Mouse (Mus musculus): ENCODE measurements around the gene Foxb2. TPM values are rescaled to one million over a fixed set of nuclear protein-coding genes. Genes with fewer than 3 reads are reported as not detected.
"Not testable (repeated sequence)": the region's sequence is repeated elsewhere in the genome, so short reads cannot be mapped to it uniquely, and the experiment has no call there.

Foxb2 gene
- polyA plus RNA-seq, 1 experiment from 2014 or later = not detected

DNA sequence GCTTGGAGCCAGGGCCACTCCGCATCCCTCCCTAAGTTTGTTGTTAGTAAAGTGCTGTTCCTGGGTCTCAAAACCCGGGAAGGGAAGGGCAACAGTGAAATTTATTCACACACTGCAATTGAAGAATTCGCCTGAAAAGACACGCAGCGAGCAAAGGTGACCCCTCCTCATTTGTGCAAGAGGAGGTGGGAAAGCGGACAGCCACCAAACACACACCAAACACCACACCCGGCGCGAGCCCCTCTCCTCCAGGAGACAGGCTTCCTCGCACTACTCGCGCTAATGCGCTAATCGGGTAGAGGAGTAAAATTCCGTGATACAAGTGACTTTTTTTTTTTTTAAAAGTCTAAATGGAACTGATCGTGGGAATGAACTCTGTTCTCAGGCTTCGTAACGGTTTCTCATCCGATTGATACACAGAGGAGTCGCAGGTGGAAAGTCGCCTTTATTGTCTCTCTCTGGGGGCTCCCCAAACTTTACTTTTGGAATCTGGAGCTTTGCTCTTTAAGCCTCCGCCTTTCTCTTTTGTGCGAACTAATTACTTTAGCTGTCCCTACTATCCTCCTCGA lies 2.3 kb downstream of the Foxb2 start:
- H3K4me3 ChIP-seq (replicated peaks) = 0 out of 2 replicates have a peak overlapping the region, but pooled peaks have one; percentile 0
- no peaks in the 10 kb centered on the region for H3K36me3 ChIP-seq

DNA sequence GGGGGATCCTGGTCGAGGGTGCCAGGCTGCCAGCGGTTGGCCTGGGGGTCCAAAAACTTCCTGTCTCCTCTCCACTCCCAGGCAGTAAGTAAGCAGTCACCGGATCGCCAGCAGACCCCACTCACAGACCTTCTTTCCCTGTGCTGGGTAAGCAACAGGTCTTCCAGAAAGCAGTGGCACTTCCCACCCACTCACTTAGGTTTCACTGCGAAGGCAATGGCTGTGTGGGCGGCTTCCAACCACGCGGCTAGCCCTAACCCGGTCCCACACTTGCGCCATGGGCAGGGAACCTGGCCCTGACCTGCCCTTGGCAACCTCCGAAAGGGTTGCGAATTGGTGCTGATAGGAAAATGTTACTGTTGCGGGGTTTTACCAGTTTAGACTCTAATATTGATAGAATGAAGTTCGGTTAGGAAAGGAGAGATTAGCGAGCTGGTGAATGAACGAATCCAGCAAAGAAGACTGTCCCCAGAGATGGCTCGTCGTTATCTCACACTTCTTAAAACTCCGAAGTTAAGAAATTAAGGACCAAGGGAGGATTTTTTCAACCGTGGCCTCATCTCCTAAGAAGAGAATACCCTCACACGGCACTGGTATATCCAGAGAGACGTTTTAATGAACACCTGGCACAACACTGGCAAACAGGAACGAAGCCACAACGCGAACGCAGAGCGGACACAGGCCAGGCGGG lies 3.0 kb downstream of the Foxb2 start:
- no peak for ATAC-seq (ENCODE audit: low read depth)
- Histone ChIP-seq H3K4me3 (replicated peaks) (no peak overlapping the region), H3K4me1 (replicated peaks) (peaks cover 17% of the 10 kb centered on the region), H3K36me3 (no peaks in the 10 kb centered on the region), H3K9me3 (replicated peaks) (no peaks in the 10 kb centered on the region), H3K9ac (no peak overlapping the region), H3K4me2 (no peak overlapping the region), H3K27ac (no peak overlapping the region), H3K27me3 (peaks cover 85% of the 10 kb centered on the region)
- DNase-seq = no peak
- WGBS (ENCODE audit: insufficient replicate concordance) = 2% methylated on average over 28 of the region's 28 CpGs

More for the DNA sequence above, 2.3 kb downstream of the Foxb2 start:
- WGBS (ENCODE audit: insufficient replicate concordance) = 2% methylated on average over 24 of the region's 24 CpGs
- DNase-seq (no peak), ATAC-seq (ENCODE audit: low read depth) (no peak)
- Histone ChIP-seq H3K9me3 (replicated peaks) (no peaks in the 10 kb centered on the region), H3K27ac (no peak overlapping the region), H3K9ac (no peak overlapping the region), H3K4me2 (no peak overlapping the region), H3K27me3 (peaks cover 91% of the 10 kb centered on the region), H3K4me1 (replicated peaks) (peaks cover 17% of the 10 kb centered on the region)

DNA sequence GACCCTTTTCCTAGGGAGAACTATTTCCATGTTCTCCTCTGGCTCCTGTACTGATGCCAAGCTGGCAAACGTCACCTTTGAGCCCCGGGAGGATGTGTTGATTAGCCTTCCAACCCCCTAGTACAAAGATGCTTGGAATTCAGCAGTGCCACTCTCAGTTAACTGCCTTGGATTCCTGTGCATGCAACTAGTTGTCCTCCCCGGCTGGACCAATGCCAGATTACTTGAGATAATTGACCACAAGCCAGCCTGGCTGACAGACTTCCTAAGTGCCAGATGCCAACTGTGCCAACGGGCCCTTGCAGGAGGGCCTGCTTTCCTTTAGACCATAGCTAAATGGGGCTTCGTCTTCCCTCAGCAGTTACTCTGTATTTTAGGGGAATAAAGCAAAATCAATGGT lies 5.1 kb downstream of the Foxb2 start:
- Histone ChIP-seq H3K9ac (no peak overlapping the region), H3K9me3 (replicated peaks) (no peaks in the 10 kb centered on the region), H3K4me3 (replicated peaks) (no peak overlapping the region), H3K4me2 (no peak overlapping the region), H3K4me1 (replicated peaks) (peaks cover 10% of the 10 kb centered on the region), H3K27ac (no peak overlapping the region), H3K27me3 (peaks cover 64% of the 10 kb centered on the region), H3K36me3 (no peaks in the 10 kb centered on the region)
- WGBS (ENCODE audit: insufficient replicate concordance) = 29% methylated on average over 5 of the region's 5 CpGs
- ATAC-seq (ENCODE audit: low read depth) = no peak
- no peak for DNase-seq

DNA sequence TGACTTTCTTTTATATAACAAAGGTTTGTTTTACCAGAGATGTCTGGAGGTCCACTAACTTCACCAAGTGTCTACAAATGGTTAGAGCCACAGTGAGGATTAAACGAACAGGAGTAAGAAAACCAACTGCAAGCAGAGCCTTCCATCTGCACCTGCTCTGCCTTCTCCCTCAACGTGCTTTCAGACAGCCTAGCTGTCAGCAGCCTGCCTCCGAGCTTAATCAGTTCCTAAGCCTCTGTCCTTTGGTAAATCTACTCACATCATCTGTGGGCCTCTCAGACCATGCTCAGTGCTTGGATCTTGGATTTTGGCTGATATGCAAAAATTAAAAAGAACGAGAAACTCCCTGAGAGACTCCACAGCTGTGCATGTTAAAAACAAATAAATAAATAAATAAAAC lies 15.0 kb downstream of the Foxb2 start:
- no peak overlapping the region for H3K9ac ChIP-seq
- no peaks in the 10 kb centered on the region for H3K4me1 ChIP-seq (replicated peaks)
- no peak overlapping the region for H3K4me2 ChIP-seq
- H3K9me3 ChIP-seq (replicated peaks) = no peaks in the 10 kb centered on the region
- no peak for DNase-seq
- no peak for ATAC-seq (ENCODE audit: low read depth)
- H3K27ac ChIP-seq = no peak overlapping the region
- no peaks in the 10 kb centered on the region for H3K36me3 ChIP-seq
- H3K4me3 ChIP-seq (replicated peaks) = no peak overlapping the region
- 0 out of 2 replicates have a peak, but pooled peaks cover 5% of the 10 kb centered on the region for H3K27me3 ChIP-seq
- WGBS (ENCODE audit: insufficient replicate concordance) = 39% methylated on average over 4 of the region's 4 CpGs

DNA sequence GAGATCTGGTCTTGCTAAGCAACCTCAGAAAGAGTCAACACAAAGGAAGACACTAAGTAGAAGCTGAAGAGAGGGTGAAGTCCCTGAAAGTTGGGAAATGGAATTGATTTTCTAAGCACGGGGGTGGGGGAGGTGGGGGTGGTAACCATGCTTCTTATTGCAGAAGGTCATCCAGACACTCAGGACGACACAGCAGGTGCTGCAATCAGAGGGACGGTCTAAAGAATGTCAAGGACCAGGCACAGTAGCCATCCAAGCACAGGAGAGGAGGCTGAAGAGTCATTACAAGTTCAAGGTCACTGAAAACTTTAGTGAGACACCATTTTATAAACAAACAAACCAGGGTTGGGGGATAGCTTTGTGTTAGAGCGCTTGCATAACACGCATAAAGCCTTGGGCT lies 16.9 kb downstream of the Foxb2 start:
- Histone ChIP-seq H3K4me2 (no peak overlapping the region), H3K27me3 (no peaks in the 10 kb centered on the region), H3K9ac (no peak overlapping the region), H3K4me3 (replicated peaks) (no peak overlapping the region), H3K9me3 (replicated peaks) (no peaks in the 10 kb centered on the region), H3K36me3 (no peaks in the 10 kb centered on the region), H3K4me1 (replicated peaks) (no peaks in the 10 kb centered on the region), H3K27ac (no peak overlapping the region)
- ATAC-seq (ENCODE audit: low read depth) (no peak), DNase-seq (no peak)
- 62% methylated on average over 5 of the region's 5 CpGs for WGBS (ENCODE audit: insufficient replicate concordance)

DNA sequence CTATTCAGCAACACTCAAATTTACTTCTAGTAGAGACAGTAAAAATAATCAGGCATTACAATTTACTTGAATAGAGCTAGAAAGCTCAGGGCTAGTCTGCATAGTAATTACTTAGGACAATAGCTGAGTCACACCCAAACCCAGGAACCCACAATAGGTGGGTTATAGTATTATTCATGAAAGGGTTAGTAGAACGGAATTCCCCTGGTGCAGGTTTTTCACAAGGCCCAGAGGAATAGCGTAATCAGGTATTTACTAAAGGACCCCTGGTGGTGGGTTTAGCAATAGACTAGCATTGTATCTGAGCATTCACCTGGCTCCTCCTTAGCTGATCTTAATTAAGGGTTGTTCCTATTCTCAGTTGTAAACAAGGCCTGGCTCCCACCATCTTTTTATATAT lies 29.5 kb downstream of the Foxb2 start:
- H3K4me2 ChIP-seq; H3K9ac ChIP-seq; H3K4me1 ChIP-seq (replicated peaks); H3K9me3 ChIP-seq (replicated peaks); H3K27ac ChIP-seq; H3K36me3 ChIP-seq; DNase-seq; H3K27me3 ChIP-seq; H3K4me3 ChIP-seq (replicated peaks); ATAC-seq (ENCODE audit: low read depth): not testable (repeated sequence)
- 75% methylated on average over 2 of the region's 2 CpGs for WGBS (ENCODE audit: insufficient replicate concordance)

DNA sequence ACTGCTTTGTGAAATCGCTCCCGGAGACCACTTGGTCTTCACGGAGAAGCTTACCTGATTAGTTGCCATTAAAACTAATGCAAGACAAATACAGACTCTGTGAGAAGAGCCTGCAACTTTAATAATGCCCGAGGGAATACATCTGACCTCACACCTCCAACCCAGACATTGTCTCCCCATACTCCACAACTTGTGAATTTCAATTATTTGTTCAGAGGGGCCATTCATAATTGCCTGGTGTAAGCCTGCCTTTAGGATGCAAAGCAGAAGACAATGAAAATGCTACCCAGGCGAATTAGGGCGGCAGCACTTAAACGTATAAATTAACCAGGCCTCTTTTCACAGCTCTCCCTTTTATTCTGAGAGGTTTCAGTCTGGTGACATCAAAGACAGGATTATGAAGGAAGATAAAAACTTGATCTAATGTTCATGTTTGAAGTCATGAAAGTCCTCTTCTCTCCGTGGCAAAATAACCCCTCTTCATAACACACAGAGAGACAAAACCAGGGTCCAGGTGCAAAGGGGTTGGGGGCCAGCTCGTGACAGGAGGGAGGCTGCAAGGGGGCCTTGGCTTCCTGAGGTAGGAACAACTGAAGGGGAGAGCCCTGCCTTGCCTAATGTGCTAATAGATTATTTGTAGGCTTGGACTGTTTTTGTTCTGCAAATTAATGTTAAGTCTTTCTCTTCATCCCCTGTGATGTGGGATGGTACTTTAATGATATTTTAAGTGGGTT lies 31.9 kb downstream of the Foxb2 start:
- no peaks in the 10 kb centered on the region for H3K9me3 ChIP-seq (replicated peaks)
- DNase-seq (no peak), ATAC-seq (ENCODE audit: low read depth) (no peak)
- no peaks in the 10 kb centered on the region for H3K27me3 ChIP-seq
- H3K36me3 ChIP-seq = no peaks in the 10 kb centered on the region
- H3K9ac ChIP-seq = no peak overlapping the region
- H3K4me3 ChIP-seq (replicated peaks) = no peak overlapping the region
- H3K4me1 ChIP-seq (replicated peaks) = no peaks in the 10 kb centered on the region
- 48% methylated on average over 9 of the region's 9 CpGs for WGBS (ENCODE audit: insufficient replicate concordance)
- H3K4me2 ChIP-seq = no peak overlapping the region
- H3K27ac ChIP-seq = no peak overlapping the region

DNA sequence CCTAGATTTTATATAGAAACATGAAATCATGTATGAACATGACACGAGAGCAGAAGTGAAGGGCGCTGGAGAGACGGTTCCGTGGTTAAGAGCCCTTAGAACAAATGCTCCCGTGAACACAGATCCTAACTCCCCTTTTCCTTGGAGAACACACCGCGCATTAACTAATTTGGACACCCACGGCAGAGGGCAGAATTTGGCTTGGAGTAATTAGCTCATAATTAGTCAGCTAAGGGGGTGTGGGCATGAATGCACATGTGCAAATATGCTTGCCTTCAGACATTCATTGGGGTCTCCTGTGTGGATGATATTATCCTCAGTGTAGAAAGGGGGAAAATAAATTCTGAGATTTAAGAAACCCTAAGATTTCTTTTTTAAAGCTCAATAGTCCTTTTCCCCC lies 32.6 kb downstream of the Foxb2 start:
- H3K27ac ChIP-seq = no peak overlapping the region
- no peaks in the 10 kb centered on the region for H3K4me1 ChIP-seq (replicated peaks)
- WGBS (ENCODE audit: insufficient replicate concordance) = 77% methylated on average over 8 of the region's 8 CpGs
- ATAC-seq (ENCODE audit: low read depth) (no peak), DNase-seq (no peak)
- H3K27me3 ChIP-seq = no peaks in the 10 kb centered on the region
- H3K4me2 ChIP-seq = no peak overlapping the region
- H3K4me3 ChIP-seq (replicated peaks) = no peak overlapping the region
- no peaks in the 10 kb centered on the region for H3K9me3 ChIP-seq (replicated peaks)
- no peaks in the 10 kb centered on the region for H3K36me3 ChIP-seq
- no peak overlapping the region for H3K9ac ChIP-seq

DNA sequence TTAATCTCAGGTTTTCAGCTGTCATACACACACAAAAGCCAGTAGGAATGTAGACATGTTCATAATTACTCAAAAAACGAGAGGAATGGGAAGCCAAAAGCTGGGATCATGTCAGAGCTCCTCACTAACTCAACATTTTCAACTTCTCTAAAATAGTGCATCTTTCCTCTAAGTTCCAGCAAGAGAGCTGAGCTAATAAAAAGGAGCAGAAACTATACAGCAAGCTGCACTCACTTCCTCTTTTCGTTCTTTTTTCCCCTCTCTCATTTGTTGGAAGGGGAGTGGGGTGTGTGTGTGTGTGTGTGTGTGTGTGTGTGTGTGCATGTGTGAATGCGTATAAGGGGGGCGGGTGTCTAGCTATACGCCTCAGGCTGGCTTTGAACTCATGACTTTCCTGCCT lies 45.9 kb downstream of the Foxb2 start:
- ATAC-seq (ENCODE audit: low read depth) = no peak
- WGBS (ENCODE audit: insufficient replicate concordance) = 40% methylated on average over 5 of the region's 5 CpGs

DNA sequence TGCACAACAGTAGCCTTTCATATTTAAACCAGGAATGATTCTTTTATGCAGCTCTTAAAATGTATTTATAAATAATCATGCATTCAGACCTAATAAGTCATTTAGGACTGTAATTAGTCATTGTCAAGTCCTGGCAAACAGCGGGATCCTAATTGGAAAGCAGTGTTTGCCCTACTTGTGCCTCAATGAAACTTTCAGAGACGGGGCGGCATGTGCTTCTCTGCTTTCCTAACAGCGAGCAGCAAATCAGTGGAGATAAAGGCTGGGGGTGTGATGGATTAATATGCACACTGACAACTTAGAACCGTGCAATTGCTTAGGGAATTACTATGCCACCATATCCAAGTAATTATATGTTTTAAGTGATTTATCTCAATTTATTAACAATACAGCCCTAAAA lies 48.4 kb downstream of the Foxb2 start:
- Histone ChIP-seq H3K4me3 (replicated peaks) (no peak overlapping the region), H3K27me3 (no peaks in the 10 kb centered on the region), H3K36me3 (no peaks in the 10 kb centered on the region), H3K4me1 (replicated peaks) (no peaks in the 10 kb centered on the region), H3K4me2 (no peak overlapping the region), H3K9ac (no peak overlapping the region), H3K9me3 (replicated peaks) (no peaks in the 10 kb centered on the region), H3K27ac (no peak overlapping the region)
- ATAC-seq (ENCODE audit: low read depth) = no peak
- 61% methylated on average over 5 of the region's 5 CpGs for WGBS (ENCODE audit: insufficient replicate concordance)
- no peak for DNase-seq

More for the DNA sequence above, 45.9 kb downstream of the Foxb2 start:
- Histone ChIP-seq H3K36me3 (no peaks in the 10 kb centered on the region), H3K27ac (no peak overlapping the region), H3K27me3 (no peaks in the 10 kb centered on the region), H3K4me3 (replicated peaks) (no peak overlapping the region), H3K9me3 (replicated peaks) (no peaks in the 10 kb centered on the region), H3K4me1 (replicated peaks) (no peaks in the 10 kb centered on the region), H3K4me2 (no peak overlapping the region), H3K9ac (no peak overlapping the region)
- DNase-seq = no peak
